Mouse (Mus musculus) lung, adult 2 months (tissue): Measurements from ENCODE around the gene Hist3h2ba. TPM values are rescaled to one million over a fixed set of nuclear protein-coding genes. Genes with fewer than 3 reads are reported as not detected.

Source experiments
- DNase-seq: peaks from one replicate; pipeline ENCODE4 v3.0.0; 2022
- H3K4me1 ChIP-seq: fragments of 200-500 bp; 2 replicates; pipeline ENCODE4 v1.6.1; 2011; ENCODE audit warnings: low read length; ENCODE audit not compliant: control insufficient read depth, insufficient read depth
- H3K4me3 ChIP-seq: fragments of 200-500 bp; replicated peaks from 2 replicates; pipeline ENCODE3; 2011; ENCODE audit warnings: low read depth, mild to moderate bottlenecking, control low read depth, low read length; ENCODE audit errors: extremely low read depth
- CTCF ChIP-seq: fragments of 200-500 bp; IDR thresholded peaks from 2 replicates; pipeline ENCODE4 v1.5.1; 2011; ENCODE audit warnings: mild to moderate bottlenecking, low read length, control low read depth; ENCODE audit not compliant: insufficient read depth
- POLR2A ChIP-seq: fragments of 200-500 bp; IDR thresholded peaks from 2 replicates; pipeline ENCODE4 v1.6.1; 2011; ENCODE audit warnings: low read depth, mild to moderate bottlenecking, control low read depth, low read length, borderline replicate concordance; ENCODE audit errors: extremely low read depth
- WGBS: fragments of 180-500 bp; shearing (Covaris S2); methylation state at CpG from one replicate; pipeline ENCODE4 v1.1.7; 2018; 5-methylcytosine and 5-hydroxymethylcytosine counted together
- polyA plus RNA-seq: library from polyadenylated mRNA; depleted of rRNA; stranded (reverse); fragments of >200 nt; gene quantifications from 2 replicates; pipeline ENCODE4 v1.2.3, GENCODE M21; 2012

The Hist3h2ba gene
- polyA plus RNA-seq, 1 experiment: 0.62 TPM

DNA sequence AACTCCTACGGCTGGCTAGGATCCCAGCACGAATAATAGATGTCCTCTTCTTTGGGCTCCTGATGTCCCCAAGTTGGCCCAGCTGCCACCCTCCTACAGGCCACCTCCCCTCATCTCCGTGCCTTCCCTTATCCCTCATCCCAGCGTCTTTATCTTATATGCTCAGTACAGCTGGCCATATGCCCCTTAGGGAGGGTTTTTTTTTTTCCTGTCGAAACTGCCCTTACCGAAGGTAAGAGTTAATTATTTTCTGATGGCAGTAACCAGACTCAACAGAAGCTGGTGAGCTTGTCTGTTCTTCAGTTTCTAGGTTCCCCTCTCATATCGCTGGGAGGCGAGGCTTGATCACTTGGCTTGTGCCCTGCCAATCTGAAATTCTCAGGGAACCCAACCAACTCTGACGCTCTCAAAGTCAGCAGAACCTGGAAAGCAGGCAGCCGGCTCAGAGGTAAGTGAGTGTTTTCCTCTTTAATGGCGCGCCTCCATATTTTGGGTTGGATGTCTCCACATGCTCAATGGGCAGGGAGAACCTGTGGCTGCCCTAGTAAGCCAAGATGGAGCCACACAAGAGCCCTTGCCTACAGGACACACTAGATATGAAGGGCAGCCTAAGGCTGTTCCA is 30.9 kb upstream of the Hist3h2ba start, which contains the start of gene Btnl10:
Btnl10 (plus strand) TSS at position 164 of the 622 bp plus-strand sequence.
- peaks cover 3% of the 10 kb centered on the region for H3K4me1 ChIP-seq
- no peak for DNase-seq
- H3K4me3 ChIP-seq: no peak within 1 kb of the TSS
- TF ChIP-seq CTCF: no peak
- TF ChIP-seq POLR2A: no peak
- WGBS: 78% methylated on average over 12 of the region's 12 CpGs

DNA sequence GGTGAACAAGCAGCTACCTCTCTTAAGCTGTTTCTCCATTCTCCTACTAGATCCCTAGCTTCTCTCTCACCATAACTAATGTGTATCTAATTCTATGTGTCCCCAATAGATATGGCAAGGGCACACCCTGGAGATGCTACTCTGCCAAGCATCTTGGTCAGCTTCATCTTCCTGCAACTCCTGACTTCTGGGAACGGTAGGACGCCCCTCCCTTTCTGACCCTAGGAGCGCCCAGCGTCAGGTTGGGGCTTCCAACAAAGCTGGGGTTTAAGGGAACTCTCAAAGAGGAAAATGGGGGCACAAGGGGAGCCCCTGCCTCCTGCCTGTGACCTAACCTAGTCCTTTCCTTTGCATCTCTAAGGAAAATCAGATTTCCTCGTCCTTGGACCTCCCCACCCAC is 30.0 kb upstream of the Hist3h2ba start:
- TF ChIP-seq POLR2A: no peak
- TF ChIP-seq CTCF: no peak
- peaks cover 3% of the 10 kb centered on the region for H3K4me1 ChIP-seq
- WGBS: 76% methylated on average over 5 of the region's 5 CpGs
- H3K4me3 ChIP-seq: no peak overlapping the region
- DNase-seq: no peak

DNA sequence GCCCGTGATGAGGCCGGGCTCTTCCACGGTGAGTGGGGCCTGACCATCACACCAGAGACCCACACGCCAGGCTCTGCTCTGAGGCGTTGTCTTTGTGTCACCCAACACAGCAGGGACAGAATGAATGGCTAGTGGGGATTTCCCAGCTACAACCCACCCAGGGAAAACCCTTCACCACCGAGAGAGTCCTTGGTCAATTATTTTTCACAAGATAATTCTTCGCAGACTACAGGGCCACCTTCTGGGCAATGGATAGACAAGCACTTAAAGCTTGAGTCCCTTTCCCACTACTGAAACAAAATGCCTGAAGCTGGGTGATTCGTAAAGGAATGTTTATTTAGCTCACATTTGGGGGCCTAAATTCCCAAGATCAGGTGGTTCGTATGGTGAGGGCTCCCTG is 26.3 kb upstream of the Hist3h2ba start:
- no peak overlapping the region for H3K4me3 ChIP-seq
- no peak for TF ChIP-seq CTCF
- TF ChIP-seq POLR2A: no peak
- DNase-seq: no peak
- H3K4me1 ChIP-seq: no peaks in the 10 kb centered on the region
- 75% methylated on average over 9 of the region's 9 CpGs for WGBS

DNA sequence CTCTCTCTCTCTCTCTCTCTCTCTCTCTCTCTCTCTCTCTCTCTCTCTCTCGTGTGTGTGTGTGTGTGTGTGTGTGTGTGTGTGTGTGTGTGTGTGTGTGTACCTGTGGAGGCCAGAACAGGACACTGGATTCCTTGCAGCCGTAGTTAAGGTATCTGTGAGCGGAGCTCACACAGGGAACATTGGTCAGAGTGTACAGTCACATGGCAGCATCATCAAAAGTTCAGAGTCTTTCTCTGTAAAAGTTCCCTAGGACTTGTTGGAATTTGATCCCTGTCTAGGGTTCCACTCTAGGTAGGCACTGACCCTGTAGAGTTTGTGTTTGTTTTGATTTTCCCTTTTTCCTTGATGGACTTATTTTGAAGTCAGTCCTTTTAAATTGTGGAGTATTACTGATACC is 22.1 kb upstream of the Hist3h2ba start:
- no peak overlapping the region for H3K4me3 ChIP-seq
- TF ChIP-seq POLR2A (no peak), CTCF (no peak)
- 85% methylated on average over 2 of the region's 3 CpGs for WGBS
- DNase-seq: no peak
- H3K4me1 ChIP-seq: no peaks in the 10 kb centered on the region

DNA sequence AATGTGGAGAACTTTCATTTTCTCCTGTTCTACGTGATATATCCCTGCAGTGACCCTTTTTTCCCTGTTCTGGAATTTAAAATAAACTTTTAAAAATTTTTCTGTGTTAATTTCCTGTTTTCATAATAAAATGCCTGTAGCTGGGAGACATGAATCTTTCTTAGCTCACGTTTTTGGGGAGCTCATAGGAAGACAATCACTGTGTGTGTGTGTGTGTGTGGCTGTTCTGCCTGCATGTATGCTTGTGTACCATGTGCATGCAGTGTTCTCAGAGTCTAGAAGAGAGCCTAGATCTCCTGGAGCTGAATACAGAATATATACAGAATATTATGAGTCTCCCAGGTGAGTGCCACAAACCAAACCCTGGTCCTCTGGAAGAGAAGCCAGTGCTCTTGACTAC is 21.7 kb upstream of the Hist3h2ba start:
- DNase-seq: no peak
- Histone ChIP-seq H3K4me3 (no peak overlapping the region), H3K4me1 (no peaks in the 10 kb centered on the region)
- TF ChIP-seq POLR2A (no peak), CTCF (no peak)
- WGBS: 43% methylated on average over 2 of the region's 2 CpGs

DNA sequence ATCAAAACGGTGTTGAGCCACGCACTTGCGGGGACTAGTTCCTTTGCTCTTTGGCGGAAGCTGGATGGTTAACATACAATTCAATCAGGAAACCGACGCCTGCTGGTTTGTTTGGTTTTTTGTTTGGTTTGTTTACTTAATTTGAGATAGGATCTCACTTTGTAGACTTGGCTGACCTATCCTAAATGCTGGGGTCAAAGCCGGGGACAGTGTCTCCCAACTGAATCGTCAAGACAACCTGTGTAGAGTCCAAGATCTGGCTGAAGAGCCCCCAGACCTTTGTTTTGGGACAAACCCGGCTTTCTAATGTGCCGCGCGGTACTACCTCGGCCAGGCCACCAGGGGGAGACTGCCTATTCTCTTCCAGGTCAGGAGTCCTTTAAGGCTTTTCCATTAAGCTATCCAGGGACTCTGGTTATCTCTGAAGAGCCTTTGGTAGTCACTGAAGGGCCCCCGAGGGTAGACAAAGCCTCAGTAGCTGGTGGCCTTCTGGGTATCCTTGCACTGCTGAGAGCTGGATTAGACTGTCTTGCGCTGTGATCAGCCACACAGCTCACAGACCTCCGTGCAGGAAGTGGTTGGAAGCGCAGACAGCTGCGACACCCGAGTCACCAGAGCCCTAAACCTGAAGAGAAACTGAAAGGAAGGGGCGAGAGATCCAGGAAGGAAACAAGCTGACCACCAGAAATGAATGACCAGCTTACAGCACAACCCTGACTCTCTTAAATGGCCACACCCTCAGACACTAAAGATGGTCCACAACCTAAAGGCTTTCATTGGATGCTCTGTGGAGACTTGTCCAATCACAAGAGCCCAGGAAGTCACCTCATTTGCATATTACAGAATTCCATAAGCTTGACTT is 20.7 kb upstream of the Hist3h2ba start:
- H3K4me1 ChIP-seq: no peaks in the 10 kb centered on the region
- TF ChIP-seq POLR2A (peak; percentile 51; the same call in 1 of the 2 replicates), CTCF (peak; percentile 58)
- DNase-seq: peak; percentile 64
- WGBS: 4% methylated on average over 20 of the region's 20 CpGs
- H3K4me3 ChIP-seq: peak overlapping the region; percentile 53

DNA sequence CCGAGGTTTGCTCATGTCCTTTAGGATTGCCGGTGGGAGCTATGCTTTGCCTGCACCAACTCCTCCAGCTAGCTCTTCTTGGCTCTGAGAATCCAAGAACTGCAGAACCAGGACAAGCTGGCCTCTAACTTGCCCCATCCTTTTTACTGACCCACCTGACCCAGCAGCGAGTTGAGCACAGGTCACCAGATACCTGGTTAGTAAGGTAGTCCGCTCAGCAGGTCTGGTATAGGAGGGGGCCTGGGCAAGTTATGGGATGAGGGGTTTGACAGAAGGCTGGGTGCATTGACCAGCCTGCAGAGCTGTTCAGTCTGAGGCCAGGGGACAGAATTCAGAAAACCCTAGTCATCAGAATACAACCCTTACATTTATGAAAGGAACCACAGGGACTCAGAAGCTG is 19.7 kb upstream of the Hist3h2ba start:
- Histone ChIP-seq H3K4me1 (no peaks in the 10 kb centered on the region), H3K4me3 (no peak overlapping the region)
- TF ChIP-seq POLR2A: no peak
- no peak for DNase-seq
- 67% methylated on average over 4 of the region's 4 CpGs for WGBS

DNA sequence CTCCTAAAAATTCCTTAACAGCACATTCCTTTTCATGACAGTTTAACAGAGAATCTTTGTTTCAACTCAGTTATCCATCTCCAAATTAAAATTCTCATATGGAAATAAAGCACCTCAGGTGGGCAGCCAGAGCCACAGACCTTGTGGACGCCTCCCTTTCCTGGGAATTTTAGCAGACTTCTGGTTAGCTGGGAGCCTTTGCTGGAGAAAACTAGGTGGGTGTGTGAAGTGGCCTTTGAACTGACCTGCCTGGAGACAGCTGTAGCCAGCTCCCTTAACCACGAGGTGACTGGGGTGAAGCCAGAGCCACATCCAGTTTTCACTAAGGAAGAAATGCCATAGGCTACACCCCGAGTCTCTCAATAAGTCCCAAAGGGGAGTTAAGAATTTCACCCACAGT is 19.1 kb upstream of the Hist3h2ba start:
- WGBS: 49% methylated on average over 3 of the region's 3 CpGs
- no peak for DNase-seq
- Histone ChIP-seq H3K4me3 (no peak overlapping the region), H3K4me1 (no peaks in the 10 kb centered on the region)
- no peak for TF ChIP-seq CTCF
- TF ChIP-seq POLR2A: no peak

DNA sequence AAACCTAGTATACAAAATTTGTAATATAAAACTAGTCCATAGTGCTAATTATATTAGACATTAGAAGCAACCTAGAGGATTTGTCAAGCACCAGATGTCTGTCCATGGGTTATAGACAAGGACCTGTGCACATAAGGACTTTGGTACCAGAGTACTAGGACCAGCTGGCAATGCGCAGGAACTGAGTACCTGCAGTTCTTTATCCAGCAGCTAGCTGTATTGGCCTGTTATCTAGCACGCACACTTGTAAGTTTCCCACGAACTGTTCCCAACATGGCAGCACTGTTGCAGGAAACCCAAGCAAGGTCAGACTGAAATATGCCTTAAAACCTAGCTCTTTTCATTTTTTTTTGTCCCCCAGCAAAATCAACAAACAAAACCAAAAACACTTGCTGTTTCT is 18.5 kb upstream of the Hist3h2ba start:
- Histone ChIP-seq H3K4me3 (no peak overlapping the region), H3K4me1 (no peaks in the 10 kb centered on the region)
- WGBS: 97% methylated on average over 3 of the region's 3 CpGs
- TF ChIP-seq POLR2A (no peak), CTCF (no peak)
- no peak for DNase-seq

DNA sequence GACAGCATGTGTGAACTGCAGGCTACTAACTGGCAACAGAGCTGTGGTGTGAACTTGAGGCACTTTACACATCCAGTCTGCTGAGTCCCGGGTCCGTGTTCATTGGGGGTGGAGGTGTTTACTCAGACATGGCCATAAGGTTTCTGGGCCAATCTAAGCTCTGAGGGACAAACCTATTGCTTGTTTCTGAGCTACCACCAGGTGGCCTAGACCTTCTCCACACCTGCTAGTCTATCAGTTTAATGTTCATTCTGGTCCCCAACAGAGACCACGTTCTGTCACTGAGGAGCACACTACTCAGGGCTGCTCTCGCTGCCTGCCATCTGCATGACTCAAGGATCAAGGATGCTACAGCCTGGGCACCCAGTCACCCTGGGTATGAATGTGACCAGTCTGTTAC is 17.1 kb upstream of the Hist3h2ba start:
- no peak overlapping the region for H3K4me3 ChIP-seq
- WGBS: 53% methylated on average over 4 of the region's 4 CpGs
- TF ChIP-seq CTCF: no peak
- TF ChIP-seq POLR2A: no peak
- no peaks in the 10 kb centered on the region for H3K4me1 ChIP-seq
- no peak for DNase-seq
